Mouse (Mus musculus) thymus, postnatal 14 days (tissue): ENCODE measurements around the gene Mindy4.

ENCODE experiments used
- DNase-seq: peaks from one replicate; pipeline ENCODE4 v3.0.0; 2021

Gene Mindy4

GRCm38 (mm10) chr6:55344291-55345016, 141.3 kb downstream of the Mindy4 start:
- DNase-seq: no peak

DNA sequence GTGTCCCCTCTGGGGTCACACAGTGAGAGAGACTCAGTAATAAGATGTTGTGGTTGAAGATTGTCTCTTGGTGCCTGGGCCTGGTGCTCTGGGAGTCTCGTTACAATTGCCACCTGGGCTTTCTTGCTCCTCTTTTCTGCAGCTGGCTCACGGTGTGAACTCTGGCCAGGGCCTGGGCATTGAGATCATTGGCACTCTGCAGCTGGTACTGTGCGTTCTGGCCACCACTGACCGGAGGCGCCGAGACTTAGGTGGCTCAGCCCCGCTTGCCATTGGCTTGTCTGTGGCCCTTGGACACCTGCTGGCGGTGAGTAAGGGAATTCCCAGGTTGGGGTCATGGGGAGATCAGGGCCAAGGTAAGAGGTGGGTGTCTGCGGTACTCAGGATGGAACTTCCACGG, 142.1 kb downstream of the Mindy4 start:
- no peak for DNase-seq

- no peak for DNase-seq
These were observed 143.3 kb downstream of the Mindy4 start for GRCm38 (mm10) chr6:55346491-55346890.

DNA sequence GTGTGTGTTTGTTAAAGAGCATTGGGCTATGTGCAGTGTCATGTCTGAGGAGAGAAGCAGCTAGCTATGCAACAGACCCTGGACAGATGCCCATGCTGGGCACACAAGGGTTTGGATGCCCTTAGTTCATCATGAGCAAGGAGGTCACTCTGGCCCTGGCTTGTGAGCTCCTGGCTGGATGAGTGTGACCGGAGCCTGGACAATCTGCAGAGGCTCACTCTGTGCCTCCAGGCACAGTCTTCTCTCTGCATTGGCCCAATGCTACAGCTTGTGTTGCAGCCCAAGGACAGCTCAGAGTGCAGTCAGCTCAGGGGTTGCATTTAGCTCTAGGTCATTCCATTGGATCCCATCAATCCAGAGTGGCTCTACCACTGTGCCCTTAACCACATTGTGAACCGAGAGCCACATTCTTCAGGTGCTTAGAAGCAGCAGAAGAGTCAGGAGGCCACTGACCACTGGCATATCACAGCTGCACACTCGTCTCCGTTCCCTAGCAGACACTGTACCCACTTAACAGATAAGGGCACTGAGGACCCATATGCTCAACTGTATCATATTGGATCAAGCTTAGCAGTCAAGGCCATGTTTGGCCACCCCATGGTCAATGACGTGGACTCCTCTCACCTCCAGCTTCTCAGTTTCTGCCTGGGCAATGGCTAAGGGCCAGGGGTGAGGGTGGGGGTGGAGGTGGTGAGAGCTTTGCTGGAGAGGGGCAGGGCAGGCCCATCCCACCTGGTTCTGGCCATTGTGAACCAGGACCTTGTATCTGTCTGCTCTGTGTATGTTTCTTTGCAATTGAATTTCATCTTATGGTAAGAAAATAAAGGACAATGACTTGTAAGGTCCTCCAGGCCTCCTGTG, 144.8 kb downstream of the Mindy4 start:
- no peak for DNase-seq

DNA sequence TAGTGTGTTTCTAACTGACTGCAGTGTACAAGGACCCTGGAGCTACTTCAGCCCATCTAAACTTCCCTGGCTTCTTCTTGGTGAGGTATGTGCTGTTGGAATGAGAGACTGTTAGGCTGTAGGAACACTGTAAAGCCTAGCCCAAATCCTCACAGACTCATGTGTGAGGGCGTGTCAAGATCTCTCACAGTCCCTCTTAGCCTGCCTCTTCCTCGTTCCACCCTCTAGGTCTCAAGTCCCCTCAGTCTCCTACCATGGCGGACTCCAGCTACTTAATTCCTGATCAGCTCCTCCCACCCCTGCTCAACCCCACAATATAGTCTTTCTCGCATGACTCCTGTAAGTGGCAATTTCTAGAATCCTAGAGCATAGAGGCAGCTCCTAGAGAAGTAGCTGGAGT, 146.0 kb downstream of the Mindy4 start:
- DNase-seq: no peak

DNA sequence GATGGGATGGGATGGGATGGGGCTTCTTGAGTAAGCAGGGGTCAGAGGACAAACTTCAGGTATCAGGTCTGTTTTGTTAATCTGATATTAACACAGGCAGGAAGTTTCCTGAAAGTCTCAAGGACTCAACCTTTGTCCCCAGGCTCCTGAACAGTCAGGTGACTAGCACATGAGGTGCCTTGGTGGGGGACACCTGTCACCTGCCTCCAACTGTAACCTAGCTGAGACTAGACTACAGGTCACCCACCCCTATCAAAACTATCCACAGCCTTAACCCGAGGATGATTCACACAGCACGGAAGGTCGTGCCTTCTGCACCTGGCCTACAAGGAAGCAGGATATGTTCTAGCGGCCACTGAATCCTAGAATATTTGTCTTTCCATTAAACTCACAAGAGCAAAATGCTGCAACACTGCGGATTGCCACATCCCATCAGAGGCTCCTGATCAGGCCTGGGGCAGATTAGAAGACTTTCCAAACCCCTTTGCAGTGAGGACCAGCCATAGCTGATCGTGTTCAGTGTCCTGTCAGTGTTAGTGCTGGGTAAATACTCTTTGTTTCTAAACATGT, 147.3 kb downstream of the Mindy4 start:
- no peak for DNase-seq

DNA sequence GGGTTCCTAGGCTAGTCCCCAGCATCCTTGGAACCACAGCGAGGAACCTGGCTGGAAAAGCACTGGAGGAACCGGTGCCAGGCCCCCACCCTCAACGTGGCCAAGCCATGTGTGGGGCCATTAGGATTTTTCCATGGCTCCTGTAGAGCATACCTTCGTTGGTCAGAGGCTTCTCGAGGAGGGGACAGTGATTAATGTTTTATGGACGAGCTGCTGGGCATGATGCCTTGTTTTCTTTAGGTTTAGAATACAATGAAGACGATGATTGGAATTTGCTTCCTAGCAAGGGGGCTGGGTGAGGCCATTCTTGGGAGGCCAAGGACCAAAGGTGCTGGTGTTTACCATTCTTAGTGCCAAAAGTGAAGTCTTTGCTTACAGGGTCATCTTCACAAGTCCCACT, 148.5 kb downstream of the Mindy4 start:
- no peak for DNase-seq

GRCm38 (mm10) chr6:55353711-55354445, 150.7 kb downstream of the Mindy4 start:
- DNase-seq: no peak

DNA sequence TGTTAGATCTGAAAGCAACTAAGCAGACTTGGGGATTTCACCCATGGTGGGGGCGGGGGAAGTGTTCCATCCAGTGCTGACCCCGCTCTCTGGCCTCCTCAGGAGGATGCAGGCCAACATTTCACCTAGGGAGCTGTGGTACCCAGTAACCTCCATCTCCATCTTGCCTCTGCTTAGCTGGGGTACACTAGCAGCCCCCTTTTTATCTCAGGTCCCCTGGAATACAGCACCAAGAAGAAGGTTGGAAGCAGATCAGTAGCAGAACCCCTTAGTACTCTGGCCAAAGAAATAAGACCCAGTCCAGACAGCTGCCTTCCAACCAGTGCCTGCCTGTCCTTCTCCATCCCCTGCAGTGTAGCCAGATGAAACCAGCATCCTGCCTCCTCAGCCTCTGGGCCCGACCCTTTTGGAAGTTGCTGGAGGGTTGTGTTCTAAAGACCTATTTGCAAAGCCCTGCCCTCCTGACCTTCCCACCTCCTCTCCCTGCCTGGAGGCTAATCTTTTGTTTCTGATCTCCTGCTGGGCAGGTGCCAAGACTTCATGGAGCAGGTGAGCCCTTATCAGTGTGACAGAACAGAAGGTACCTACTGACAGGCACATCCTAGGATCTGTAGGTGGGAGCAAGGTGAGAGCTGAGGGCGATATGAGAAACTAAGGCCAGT, 151.4 kb downstream of the Mindy4 start:
- DNase-seq: no peak

DNA sequence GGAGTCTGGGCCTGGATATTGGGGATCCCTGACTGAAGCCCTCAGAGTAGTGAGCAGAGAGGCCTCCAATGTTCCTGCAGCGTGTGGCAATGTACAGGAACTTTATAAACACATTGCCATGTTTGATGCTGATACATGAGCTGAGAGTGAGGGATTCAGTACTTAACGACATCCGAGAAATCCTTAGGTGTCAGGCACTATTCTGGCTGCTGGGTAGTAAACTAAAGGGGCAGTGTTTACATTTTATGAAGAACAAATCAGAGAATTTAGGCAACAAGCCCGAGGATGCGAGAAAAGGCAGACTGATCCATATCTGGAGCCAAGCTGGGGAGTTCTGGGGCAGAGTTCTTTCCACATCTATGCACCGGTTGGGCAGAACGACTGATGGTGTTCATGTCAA, 152.4 kb downstream of the Mindy4 start:
- no peak for DNase-seq

DNA sequence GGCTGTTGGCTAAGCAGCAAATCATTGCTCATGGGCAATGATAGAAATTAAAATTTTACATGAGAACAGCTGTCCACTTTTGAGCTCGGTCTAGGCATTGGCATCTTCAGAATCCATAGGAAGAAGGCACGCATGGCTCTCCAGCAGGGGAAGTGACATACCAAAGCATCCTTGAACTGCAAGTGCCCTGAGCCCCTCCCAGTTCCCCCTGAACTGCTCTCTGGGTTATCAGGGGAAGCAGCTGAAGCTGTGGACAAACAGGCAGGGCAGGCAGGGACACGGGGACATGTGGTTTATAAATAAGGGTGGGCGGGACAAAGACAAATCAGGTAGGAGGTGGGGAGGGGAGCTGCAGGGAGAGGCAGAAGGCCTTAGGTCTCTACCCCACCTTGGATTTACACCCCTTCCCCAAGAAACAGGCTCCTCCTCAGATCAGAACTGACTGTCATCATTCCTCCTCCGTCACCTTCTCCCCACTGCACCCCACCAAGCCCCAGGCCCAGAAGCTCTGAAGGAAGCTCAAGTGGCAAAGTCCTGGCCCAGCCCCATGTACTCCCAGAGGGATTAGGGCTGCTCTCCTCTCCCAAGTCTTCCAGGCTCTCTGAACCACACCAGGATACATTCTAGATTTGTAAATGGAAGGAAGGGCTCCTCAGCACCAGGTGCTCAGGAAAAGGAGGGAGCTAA, 153.0 kb downstream of the Mindy4 start:
- no peak for DNase-seq

DNA sequence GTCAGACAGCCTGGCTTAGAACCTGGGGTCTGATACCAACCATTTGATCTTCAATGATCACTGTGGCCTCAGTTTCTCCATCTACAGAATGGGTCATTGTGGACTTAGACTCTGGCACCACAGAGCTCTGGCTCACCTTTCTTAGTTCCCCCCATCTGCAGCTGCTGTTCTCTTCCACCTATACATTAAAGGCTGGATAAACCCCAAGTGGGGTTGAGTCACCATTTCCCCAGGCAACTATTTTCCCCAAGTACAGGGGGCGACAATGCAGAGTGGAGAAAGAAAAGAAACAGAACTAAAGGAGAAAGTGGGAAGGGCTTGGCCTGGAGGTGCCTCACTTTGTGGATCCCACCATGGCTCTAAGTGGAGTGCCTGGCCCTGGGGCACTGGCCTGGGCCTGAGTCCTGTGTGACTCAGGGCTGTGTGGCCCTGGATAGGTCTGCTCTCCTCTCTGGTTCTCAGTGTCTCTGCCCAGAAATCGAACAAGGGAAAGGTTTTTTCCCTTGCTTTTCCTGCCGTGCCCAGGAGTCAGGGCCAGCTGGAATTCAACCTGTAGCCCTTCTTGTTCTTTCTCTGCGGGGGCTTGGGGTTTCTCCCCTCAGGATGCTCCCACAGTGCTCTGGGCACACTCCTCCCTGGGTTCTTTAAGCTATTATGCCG, 153.9 kb downstream of the Mindy4 start:
- DNase-seq: no peak

GRCm38 (mm10) chr6:55357636-55358031, 154.5 kb downstream of the Mindy4 start:
- no peak for DNase-seq

DNA sequence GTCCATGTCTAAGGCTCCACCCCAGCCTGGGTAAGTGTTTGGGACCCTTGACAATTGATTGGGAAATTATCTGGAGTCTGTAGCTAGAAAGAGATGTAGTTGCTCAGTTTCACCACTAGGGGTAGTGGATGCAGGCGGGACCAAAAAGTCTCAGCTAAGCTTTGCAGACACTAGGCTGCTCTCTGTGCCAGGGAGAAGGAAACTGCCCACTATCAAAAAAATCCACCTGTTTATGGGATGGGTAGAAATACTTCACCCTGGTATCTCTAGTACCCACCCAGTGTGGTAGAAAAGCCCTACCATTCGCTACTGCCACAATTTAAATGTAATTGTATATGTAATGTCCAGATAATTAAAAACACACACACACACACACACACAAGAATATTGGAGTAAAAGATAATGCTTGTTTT, 155.6 kb downstream of the Mindy4 start:
- peak; percentile 16 for DNase-seq

- DNase-seq: no peak
These were observed 159.5 kb downstream of the Mindy4 start for GRCm38 (mm10) chr6:55362663-55363062.

DNA sequence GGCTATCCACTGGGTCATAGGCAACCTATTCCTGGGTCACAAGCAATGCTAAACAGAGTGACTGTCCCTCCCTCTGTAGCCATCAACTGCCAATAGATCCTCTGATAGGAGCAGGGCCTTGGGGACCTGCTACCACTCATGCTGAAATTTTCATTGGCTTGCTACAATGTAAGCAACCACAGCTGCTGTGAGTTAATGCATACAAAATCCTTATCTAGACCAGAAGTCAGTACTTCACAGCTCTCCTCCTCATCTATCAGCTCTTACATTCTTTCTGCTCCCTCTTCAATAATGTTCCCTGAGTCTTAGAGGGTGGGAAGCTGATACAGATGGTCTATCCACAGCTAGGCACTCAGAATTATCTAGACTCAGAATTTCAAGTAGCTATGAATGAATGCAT, 163.9 kb downstream of the Mindy4 start:
- DNase-seq: no peak
